Mouse (Mus musculus) left cerebral cortex, adult 8-10 months (tissue): ENCODE measurements around the gene Mettl27. TPM values are rescaled to one million over a fixed set of nuclear protein-coding genes. Genes with fewer than 3 reads are reported as not detected.

Experiments
- DNase-seq, 2 experiments: peaks; one replicate each; pipeline ENCODE4 v3.0.0; 2022; ENCODE audit warnings: low spot score in 2 of 2
- total RNA-seq, 4 experiments: library from RNA; stranded (reverse); gene quantifications; 2 replicates each; pipeline ENCODE4 v1.2.4; 2022

Mettl27 gene
- total RNA-seq, 4 experiments from 2014 or later, result 9.7 to 11.5 (median 11.1) TPM

- no peak for DNase-seq
Observed at GRCm38 (mm10) chr5:134985633-134986297, 53.6 kb downstream of the Mettl27 start, which contains the start of gene Cldn3. Cldn3 (plus strand) TSS chr5:134986214.

- no peak for DNase-seq
Observed at GRCm38 (mm10) chr5:134986298-134987268, 54.4 kb downstream of the Mettl27 start.

DNA sequence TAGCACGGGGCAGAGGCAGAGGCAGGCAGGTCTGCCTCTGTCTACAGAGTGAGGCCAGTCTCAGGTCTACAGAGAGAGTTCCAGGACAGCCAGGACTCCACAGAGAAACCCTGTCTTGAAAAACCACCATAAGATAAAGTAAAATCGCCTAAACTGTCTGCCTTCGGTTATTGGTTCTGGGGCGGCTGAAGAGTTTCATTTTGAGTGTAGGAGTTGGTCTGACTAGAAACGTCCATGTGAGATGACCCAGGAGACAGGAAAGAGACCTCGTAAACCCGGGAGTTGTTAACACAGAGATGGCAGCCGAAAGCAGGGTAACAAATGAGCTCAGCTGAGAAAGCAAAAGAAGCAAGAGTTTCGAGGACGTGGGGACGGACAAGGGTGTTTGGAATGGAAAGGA lies 57.0 kb downstream of the Mettl27 start:
- no peak for DNase-seq

DNA sequence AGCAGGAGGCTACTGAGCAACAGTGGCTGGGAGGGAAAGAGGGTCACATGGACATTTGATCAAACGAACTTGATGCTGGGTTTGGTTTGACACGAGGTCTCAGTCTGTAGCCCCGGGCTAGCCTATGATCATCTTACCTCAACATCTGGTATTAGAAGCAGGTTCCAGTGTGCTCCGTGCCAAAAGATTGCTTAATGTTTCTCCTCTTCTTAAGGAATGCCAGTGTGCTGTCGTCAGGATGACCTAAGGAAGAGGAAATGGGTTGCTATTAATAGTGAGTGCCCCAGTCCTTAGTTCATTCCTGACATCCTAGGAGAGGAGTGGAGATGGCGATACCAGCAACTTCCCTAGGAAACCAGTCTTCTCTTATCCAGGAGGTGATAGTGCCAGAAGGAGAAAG lies 57.6 kb downstream of the Mettl27 start:
- no peak for DNase-seq

Other genes starting within 250 kb of the Mettl27 start
- gene Limk1, start 243.8 kb upstream of the Mettl27 start, total RNA-seq, result 10 to 100 TPM; 58.8 to 65.9 (median 63.1) TPM
- gene Eln, start 185.0 kb upstream of the Mettl27 start, total RNA-seq, result 10 to 100 TPM in 1 of 4 experiments, 1 to 10 TPM in 3; 8.3 to 10.9 (median 8.8) TPM
- gene Tmem270, start 25.6 kb upstream of the Mettl27 start, total RNA-seq, result not detected
- not detected for gene Cldn13, start 16.8 kb upstream of the Mettl27 start, total RNA-seq
- not detected for gene Cldn4, start 14.6 kb downstream of the Mettl27 start, total RNA-seq
- gene Cldn3, start 53.8 kb downstream of the Mettl27 start, total RNA-seq, result under 1 TPM in 2 of 4 experiments, not detected in 2; 0.50 to 0.93 TPM
- gene Abhd11, start 76.8 kb downstream of the Mettl27 start, total RNA-seq, result 10 to 100 TPM; 35.2 to 39.9 (median 36.7) TPM
- 100 to 1,000 TPM; 239 to 271 (median 248) TPM for gene Stx1a, start 91.1 kb downstream of the Mettl27 start, total RNA-seq
- 10 to 100 TPM; 40.1 to 43.0 (median 42.0) TPM for gene Dnajc30, start 131.8 kb downstream of the Mettl27 start, total RNA-seq
- 10 to 100 TPM; 39.2 to 51.0 (median 47.5) TPM for gene Bud23, start 132.6 kb downstream of the Mettl27 start, total RNA-seq
- 10 to 100 TPM; 29.0 to 31.4 (median 29.7) TPM for gene Vps37d, start 145.9 kb downstream of the Mettl27 start, total RNA-seq
- 10 to 100 TPM in 1 of 4 experiments, 1 to 10 TPM in 3; 4.8 to 11.3 (median 7.4) TPM for gene Mlxipl, start 157.5 kb downstream of the Mettl27 start, total RNA-seq
- gene Tbl2, start 217.3 kb downstream of the Mettl27 start, total RNA-seq, result 10 to 100 TPM; 22.9 to 28.7 (median 27.5) TPM
- gene Bcl7b, start 235.9 kb downstream of the Mettl27 start, total RNA-seq, result 10 to 100 TPM; 51.9 to 65.5 (median 57.1) TPM